Mouse (Mus musculus) G1E-ER4 (cell line): ENCODE data around the gene Cx3cr1. TPM values are rescaled to one million over a fixed set of nuclear protein-coding genes. Genes with fewer than 3 reads are reported as not detected.

Source experiments
- GATA1 ChIP-seq: IDR thresholded peaks from one replicate; pipeline ENCODE4 v1.8.0; 2012; ENCODE audit warnings: low read length, inconsistent platforms
- polyA plus RNA-seq: library from polyadenylated mRNA; stranded (reverse); fragments of >175 nt; gene quantifications from 2 replicates; pipeline ENCODE4 v1.2.3, GENCODE M21; 2012

The Cx3cr1 gene
- polyA plus RNA-seq, 1 experiment = not detected

DNA sequence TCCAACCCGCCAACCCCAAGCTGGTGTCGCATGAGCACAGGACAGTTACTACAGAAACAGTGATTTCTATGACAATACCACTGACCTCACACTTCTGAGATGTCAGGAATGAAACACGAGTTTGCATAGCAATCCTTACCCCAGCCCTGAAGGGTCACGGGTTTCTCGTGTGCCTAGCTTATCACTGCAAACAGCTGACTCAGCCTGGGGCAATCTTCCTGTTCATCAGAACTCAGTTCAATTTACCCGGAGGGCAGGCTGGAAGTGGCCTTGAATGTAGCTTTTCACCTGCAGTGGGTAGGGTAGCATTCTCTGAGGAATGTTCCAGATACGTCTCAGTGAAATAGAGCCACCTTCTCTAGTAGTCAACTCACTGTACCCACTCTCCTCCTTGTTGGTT lies 75.5 kb downstream of the Cx3cr1 start:
- no peak for TF ChIP-seq GATA1

DNA sequence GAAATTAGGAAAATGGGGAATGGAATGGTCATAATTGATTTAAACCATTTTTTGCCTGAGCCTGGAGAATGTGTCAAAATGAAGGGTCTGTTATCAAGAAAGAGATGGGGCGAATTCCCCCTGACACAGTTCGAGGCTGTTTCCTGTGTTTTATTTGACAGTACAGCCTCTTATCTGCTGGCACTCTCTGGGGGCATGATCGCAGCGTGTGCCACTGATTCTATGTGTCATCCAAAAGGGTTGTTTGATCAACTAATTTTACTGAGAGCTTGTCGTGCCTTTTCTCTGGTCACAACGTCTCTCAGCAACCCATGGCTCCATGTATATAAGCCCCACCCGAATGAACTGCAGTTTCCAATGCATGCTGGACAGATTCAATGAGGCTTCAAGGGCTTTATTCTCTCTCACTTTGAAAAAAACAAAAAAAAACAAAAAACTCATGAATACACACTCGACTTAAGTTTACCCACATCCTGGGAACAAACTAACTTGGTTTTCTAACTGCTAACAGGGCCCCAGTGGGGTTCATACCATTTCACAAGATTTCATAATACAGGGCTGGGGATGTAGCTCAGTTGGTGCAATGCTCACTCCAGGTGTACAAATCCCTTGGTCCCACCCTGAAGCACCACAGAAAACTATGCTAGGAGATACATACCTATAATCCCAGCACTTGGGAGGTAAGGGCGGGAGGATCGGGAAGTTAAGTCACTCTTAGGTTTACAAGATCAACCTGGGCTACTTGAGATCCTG lies 76.4 kb downstream of the Cx3cr1 start:
- no peak for TF ChIP-seq GATA1

DNA sequence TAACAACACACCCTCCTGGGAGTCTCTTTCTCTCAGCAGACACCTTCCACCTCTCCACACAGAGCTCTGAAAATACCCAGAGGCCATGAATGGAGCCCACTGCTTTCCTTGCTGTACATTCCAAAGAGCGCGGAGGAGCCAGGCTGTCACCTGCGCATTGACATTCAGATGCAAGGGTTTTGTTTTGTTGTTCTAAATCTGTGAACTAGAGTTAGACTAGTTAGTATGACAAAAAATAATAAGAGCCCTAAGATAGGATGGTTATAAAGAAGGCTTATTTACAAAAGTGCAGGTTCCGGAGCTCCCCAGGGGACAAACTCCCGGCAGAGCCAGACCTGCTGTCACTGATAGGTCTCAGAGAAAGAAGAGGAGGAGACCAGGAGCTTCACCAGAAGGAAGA lies 78.4 kb downstream of the Cx3cr1 start:
- TF ChIP-seq GATA1 = no peak

DNA sequence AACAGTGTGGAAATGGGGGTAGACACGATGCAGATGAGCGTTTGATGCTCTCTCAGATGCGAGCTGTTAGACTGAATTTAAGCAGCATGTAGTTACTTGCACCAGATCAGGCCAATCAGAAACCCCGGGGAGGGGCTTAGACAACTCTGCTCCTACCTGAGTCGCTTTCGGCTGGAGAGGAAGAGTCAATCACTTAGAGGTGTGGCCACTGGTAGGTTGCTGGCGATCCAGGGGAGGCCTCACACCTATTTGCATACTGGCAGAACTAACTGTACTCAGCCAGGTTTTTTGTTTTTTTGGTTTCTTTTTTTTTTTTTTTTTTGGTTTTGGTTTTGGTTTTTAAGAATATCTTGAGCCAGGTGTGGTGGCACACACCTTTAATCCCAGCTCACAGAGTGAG lies 81.4 kb downstream of the Cx3cr1 start:
- TF ChIP-seq GATA1 = no peak

DNA sequence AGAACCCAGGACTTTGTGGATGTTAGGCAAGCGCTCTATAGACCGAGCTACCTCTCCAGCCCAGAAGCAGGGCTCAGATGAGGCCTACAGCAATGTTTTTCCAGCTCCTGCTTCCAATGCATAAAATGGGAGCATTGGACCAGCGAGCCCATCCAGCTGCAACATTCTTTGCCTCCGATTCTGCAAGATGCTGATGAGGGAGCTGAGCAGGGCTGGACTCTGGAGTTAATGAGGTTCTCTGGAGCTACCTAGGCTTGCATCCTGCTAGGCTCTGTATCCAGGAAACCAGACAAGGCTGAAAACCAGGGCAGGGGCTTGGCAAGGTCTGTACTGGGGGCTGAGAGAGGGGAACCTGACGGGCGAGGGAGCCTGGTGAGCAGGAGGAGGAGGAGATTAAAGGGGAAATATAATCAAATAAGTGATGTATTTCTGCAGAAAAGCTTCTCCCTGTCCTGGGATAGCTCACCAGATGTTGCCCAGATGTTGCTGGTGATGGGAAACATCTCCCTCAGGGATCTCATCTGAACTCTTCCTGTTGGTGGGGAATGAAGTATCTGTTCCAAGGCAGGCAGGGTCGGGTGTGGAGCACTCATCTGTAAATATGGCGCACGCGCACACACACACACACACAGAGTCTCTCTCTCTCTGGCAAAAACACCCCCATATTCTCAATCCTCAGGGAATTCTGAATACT lies 83.7 kb downstream of the Cx3cr1 start:
- no peak for TF ChIP-seq GATA1

DNA sequence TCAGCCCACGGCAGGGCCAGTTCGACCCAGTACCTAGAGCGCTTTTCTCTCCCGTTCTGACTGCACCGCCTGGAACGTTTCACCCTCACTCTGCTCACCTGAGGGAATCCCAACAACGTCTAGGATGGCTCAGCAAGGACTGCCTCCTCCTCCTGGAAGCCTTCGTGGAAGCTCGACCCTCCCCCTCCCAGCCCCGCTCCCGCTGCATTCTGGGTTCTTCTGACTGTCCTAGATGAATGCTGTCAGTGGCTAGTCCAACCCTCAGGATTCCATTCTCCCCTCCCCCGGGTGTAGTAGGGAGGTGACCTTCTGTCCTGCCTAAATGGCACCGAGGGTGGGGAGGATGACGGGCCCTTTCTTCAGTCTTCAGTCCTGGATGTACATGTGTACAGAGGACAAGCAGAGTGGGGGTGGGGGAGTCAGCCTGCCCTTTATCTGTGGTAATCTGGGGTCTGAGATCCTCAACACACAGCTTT lies 85.1 kb downstream of the Cx3cr1 start, which contains the start of gene Csrnp1:
Gene Csrnp1, minus strand, starts transcription at position 123 of the 476 bp plus-strand sequence.
- no peak for TF ChIP-seq GATA1

DNA sequence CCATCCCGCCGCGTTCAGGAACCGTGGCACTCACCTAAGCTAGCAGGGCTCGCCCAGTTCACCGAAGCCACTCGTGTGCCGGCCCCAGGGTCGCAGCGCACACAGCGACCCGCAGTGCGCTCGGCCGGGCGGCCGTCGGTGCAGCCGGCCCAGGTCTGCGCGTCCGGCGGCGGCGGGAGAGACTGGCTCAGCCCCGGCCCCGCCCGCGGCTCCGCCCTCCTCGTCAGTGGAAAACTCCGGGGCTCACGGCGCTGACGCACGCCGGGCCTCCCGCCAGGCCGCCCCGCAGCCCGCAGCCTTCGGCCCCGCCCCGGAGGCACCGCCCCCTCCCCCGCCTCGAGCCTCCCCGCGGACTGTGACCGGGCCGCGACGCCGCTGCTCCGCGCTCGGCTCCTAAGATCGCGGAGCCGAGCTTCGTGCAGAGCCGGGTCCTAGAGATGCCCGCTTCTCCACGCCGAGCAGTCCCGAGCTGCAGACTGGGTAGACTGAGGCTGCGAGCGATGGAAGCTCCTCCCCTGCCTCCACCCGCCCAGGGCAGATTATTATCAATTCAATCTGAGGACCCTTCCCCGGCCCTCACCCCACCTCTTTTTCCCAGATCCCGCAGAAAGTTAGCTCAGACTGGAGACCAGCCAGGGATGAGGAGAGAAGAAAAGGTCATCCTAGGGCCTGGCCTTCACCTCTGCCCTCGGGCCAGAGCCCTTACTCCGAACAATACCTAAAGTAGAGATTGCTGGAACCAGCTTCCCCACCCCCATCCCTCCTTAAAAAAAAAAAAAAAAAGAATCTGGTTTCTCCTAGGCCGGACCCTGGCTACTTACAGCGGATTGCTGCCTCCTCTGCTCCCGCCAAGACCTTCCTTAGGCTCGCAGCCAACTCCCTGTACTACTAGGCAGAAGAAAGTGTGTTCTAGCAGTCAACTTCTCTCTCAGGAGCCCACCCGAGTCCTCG lies 85.8 kb downstream of the Cx3cr1 start:
- no peak for TF ChIP-seq GATA1

DNA sequence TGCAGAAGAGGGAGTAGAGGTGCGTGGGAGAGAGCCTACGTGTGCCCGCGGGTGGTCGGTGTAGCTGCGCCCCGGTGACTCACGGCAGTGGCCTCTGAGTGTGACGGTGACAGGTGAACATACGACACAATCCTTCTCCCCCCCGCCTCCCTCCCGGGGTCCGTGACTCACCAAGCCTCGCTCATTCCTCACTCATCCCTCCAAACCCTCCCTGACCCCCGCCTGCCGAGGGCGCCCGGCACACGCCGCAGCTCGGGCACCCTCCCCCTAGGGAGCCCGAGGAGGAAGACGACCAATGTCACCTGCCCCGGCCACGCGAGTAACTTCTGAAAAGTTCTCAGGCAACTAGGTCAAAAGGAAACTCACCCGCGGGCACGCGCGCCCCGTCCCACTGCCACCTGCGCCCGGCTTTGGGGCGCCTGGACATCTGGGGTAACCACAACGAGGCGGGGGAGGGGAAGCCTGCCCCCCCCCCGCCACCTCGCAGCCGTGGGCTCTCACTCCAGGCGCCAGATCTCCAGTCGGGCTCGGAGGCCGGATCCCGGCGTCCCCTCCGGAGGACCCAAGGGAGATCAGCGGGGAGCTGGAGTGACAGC lies 86.6 kb downstream of the Cx3cr1 start:
- TF ChIP-seq GATA1 = no peak

DNA sequence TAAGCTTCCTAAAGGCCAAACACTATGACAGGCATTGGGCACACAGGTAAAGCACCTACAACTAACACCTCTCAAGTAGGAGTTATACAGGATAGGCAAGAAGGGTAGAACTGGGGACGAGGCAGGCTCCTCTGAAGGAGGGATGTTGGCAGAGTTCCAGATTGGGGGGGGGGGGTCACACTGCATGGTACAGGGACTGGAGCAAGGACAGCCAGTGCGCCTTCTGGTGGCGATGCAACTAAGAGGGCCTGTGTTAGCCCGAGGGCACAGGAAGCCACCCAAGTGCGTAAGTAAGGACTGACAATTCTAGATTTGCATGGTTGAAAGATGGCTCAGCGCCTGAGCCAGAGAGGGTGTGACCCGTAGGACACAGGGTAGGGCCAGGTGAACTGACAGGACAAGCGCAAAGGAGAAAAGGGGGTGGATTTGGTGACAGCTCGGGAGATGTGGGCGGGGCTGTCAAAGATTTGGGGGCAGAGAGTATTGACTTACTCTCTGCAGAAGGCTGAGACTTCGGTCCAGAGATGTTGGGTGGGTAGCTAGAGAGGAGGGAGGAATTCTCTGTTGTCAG lies 87.4 kb downstream of the Cx3cr1 start:
- TF ChIP-seq GATA1 = no peak

DNA sequence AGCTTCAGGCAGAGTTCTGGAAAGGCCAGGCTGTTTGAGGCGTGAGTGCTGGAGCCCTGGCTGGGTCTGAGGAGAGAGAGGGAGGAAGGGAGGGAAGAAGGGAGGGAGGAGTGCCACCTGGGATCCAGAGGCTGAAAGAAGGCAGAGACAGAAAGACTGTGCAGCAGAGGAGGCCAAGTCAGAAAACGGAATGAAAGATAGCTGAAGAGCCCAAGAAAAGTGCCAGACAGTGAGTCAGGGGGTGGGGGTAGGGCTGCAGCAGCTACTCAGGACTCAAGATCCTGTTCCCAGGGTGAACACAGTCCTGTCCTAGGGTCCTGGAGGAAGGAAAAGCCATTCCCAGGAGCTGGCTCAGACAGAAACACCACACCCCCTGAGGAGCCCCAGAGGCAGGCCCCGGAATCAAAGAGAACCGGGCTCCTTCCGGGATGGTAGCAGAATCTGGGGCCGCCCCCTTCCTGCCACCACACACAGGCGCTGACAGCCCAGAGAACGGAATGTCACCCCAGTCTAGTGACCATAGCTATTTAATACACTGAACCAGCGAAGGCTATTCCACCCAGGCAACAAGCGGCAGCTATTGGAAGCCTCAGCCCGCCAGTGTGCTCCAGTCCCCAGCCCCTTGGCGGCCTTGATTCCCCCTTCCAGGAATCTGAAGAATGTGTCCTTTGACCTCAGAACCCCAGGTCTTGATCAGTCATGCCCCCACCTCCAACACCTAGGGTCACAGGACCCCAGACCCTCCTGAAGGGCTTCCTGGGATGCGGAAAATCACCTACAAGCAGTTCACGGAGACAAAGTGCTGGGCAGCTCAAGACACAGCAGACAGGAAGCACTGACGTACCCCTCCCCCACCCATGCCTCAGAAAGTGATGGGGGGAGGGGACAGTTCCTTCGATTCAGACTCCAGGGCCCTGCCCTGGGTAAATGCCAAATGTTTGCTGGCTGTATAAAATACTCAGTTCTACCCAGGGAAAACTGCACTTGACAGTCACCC lies 88.2 kb downstream of the Cx3cr1 start:
- TF ChIP-seq GATA1 = no peak

DNA sequence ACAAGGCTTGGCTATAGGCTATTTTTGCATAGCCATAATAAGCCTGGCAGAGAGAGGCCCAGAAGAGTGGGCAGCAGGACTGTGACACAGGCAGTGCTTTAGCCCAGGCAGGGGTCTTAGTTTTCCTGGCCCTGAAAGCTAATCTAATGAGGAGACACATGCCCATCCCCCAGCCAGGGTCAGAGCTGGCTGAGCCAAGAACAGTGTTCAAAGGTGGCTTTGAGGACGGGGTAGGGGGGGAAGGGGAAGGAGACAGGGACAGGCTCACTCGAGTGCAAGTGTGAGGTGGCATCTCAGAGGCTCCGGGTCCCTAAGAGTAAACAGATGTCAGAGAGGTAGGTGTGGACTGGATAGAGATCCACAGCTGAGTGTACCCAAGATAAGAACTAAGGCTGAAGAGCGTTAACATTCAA lies 88.9 kb downstream of the Cx3cr1 start:
- no peak for TF ChIP-seq GATA1

DNA sequence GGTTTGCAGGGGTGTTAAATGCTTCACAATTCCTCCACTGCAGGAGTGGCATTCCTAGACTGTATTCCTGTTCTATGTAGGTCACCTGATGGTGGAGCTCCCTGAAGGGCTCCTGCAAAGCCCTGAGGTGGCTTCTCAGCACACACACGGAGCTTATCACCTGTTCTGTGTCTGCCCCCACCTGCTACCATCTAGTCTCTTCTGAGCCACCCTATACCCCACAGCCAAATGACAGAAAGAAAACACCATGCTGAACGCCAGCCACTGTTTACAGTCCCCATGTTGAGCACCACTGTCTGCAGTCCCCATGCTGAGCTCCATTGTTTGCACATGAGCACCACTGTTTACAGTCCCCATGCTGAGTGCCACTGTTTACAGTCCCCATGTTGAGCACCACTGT lies 89.9 kb downstream of the Cx3cr1 start:
- TF ChIP-seq GATA1 = no peak

DNA sequence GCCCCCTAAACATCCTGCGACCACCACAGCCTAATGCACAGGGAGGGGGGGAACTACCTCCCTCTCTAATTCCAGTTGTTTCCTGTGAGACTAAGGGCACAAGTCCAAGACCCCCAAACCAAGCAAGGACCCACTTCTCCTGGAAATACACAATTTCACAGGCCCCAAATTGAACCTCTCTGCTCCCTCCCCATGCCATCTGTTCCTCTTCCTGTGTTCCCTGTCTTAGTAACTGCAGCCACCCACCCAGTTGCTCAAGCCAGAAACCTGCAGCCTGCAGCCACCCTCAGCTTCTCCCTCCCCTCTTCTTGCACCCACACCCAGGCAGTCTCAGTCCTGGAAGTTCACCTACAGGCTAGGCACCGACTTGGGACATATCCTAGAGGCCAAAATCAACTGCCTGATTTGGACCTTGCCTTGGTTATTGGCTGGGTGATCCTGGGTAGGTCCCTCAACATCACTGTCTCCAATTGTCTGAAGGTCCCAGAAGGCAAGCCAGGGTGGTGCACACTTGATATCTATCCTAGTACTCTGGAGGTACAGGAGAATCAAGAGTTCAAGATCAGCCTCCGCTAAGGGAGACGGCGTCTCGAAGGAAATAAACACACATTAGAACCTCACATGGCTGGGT lies 90.8 kb downstream of the Cx3cr1 start:
- TF ChIP-seq GATA1 = no peak
